Mouse (Mus musculus): ENCODE data around the gene Cript.

GRCm38 (mm10) chr17:87011301-87012019, 13.9 kb upstream of the Cript start:
- TF ChIP-seq EP300 (IDR thresholded peaks at IDR 0.05; ENCODE audit: low read depth) (no peak), CTCF (IDR thresholded peaks at IDR 0.05; ENCODE audit: low read depth) (no peak)

Measured in liver, embryonic 14.5 days (tissue).